Mouse (Mus musculus) brain, embryonic 14.5 days (tissue): ENCODE data around the gene Mxi1.

Source experiments
- CTCF ChIP-seq: fragments of 200-500 bp; IDR thresholded peaks from 2 replicates; pipeline ENCODE4 v1.5.1; 2012; ENCODE audit warnings: inconsistent platforms, mild to moderate bottlenecking, moderate library complexity, borderline replicate concordance; ENCODE audit not compliant: insufficient read depth, insufficient read length; ENCODE audit errors: extremely low read depth
- POLR2A ChIP-seq: fragments of 200-500 bp; IDR thresholded peaks from 2 replicates; pipeline ENCODE4 v1.6.1; 2012; ENCODE audit warnings: mild to moderate bottlenecking, inconsistent platforms, borderline replicate concordance; ENCODE audit not compliant: poor library complexity, insufficient read depth, insufficient read length, severe bottlenecking; ENCODE audit errors: extremely low read depth

DNA sequence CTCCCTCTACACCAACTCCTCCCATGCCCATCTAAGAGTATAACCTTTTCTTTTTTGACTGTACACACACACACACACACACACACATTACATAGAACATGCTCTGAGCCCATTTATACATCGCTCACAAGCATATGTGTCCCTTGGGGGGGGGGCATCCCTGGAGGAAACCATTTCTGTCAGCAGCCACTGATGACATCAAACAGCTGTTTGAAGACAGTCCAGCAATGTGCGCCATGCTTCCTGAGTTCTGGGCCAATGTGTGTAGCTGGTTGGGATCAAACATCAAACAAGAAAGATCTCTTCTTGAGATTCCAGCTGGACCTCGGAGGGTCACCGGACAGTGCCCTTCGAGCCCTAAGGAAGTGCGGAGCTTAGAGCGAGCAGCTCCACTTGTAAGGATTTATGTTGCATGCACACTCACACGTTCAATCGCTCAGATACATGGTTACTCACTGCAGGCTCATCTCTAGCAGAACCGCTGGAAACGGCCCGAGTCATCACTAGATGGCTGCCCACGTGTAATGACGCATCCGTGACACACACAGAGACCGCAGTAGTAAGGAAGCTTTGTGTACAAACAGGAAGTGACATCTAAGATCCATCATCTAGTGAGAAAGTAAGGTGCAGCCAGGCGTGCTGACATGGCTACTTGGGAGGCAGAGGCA is 37.1 kb upstream of the Mxi1 start:
- TF ChIP-seq CTCF = no peak
- TF ChIP-seq POLR2A = no peak
